Mouse (Mus musculus) stomach, embryonic 14.5 days (tissue): ENCODE measurements around the gene Per3. TPM values are rescaled to one million over a fixed set of nuclear protein-coding genes. Genes with fewer than 3 reads are reported as not detected.

Experiments used
- ATAC-seq: fragments of 200-750 bp; cut with Nextera tagmentation; 2 replicates; pipeline ENCODE4 v1.8.0; 2017; ENCODE audit warnings: low read depth, moderate TSS enrichment; ENCODE audit not compliant: insufficient number of reproducible peaks, insufficient read depth, low FRiP score
- H3K27ac ChIP-seq: fragments of 300-500 bp; sonication (generic); 2 replicates; pipeline ENCODE4 v1.5.1; 2014; ENCODE audit warnings: mild to moderate bottlenecking, low read length, moderate library complexity, mixed read lengths
- H3K27me3 ChIP-seq: fragments of 300-500 bp; sonication (generic); 2 replicates; pipeline ENCODE4 v1.6.1; 2014; ENCODE audit warnings: low read length, control low read depth, mixed read lengths; ENCODE audit not compliant: control insufficient read depth, insufficient read depth
- H3K36me3 ChIP-seq: fragments of 300-500 bp; sonication (generic); 2 replicates; pipeline ENCODE4 v1.6.1; 2014; ENCODE audit warnings: mild to moderate bottlenecking, control low read depth, low read length, moderate library complexity, mixed read lengths; ENCODE audit not compliant: control insufficient read depth, insufficient read depth
- H3K4me1 ChIP-seq: fragments of 300-500 bp; sonication (generic); 2 replicates; pipeline ENCODE4 v1.6.1; 2014; ENCODE audit warnings: low read length, control low read depth, mixed read lengths; ENCODE audit not compliant: control insufficient read depth, insufficient read depth
- H3K4me2 ChIP-seq: fragments of 300-500 bp; sonication (generic); replicated peaks from 2 replicates; pipeline ENCODE4 v1.6.1; 2014; ENCODE audit warnings: low read depth, low read length, control low read depth
- H3K4me3 ChIP-seq: fragments of 300-500 bp; sonication (generic); 2 replicates; pipeline ENCODE4 v1.5.1; 2014; ENCODE audit warnings: low read depth, low read length, control low read depth
- H3K9ac ChIP-seq: fragments of 300-500 bp; sonication (generic); replicated peaks from 2 replicates; pipeline ENCODE4 v1.6.1; 2014; ENCODE audit warnings: low read depth, mild to moderate bottlenecking, control low read depth, low read length, moderate library complexity, mixed read lengths
- H3K9me3 ChIP-seq: fragments of 300-500 bp; sonication (generic); 2 replicates; pipeline ENCODE4 v1.6.1; 2016; ENCODE audit warnings: low read depth, low read length, control low read depth; ENCODE audit not compliant: control insufficient read depth
- WGBS: fragments of 180-500 bp; shearing (Covaris S2); extraction: QIAGEN DNeasy Blood & Tissue Kit; methylation state at CpG from one replicate; pipeline ENCODE4 v1.1.7; 2014; 5-methylcytosine and 5-hydroxymethylcytosine counted together
- polyA plus RNA-seq: library from polyadenylated mRNA; unstranded; fragments of >200 nt; fragmentation: Nextera tagmentation; extraction: Ambion mirVana; gene quantifications from 2 replicates; pipeline ENCODE4 v1.2.1, GENCODE M21; 2014

Per3 gene
- polyA plus RNA-seq, 1 experiment from 2014 or later = 9.1 TPM

GRCm38 (mm10) chr4:150978156-150978910 is 66.1 kb downstream of the Per3 start:
- no peak overlapping the region for H3K27ac ChIP-seq

GRCm38 (mm10) chr4:150975145-150975544 is 69.3 kb downstream of the Per3 start:
- Histone ChIP-seq H3K36me3 (no peaks in the 10 kb centered on the region), H3K9ac (no peak overlapping the region), H3K27me3 (no peaks in the 10 kb centered on the region), H3K4me3 (no peak overlapping the region), H3K27ac (no peak overlapping the region), H3K4me2 (no peak overlapping the region), H3K9me3 (no peaks in the 10 kb centered on the region), H3K4me1 (no peaks in the 10 kb centered on the region)
- no peak for ATAC-seq
- 18% methylated on average over 1 of the region's 1 CpGs for WGBS

More at GRCm38 (mm10) chr4:150978156-150978910, 66.1 kb downstream of the Per3 start:
- 80% methylated on average over 21 of the region's 21 CpGs for WGBS
- Histone ChIP-seq H3K4me1 (no peaks in the 10 kb centered on the region), H3K27me3 (no peaks in the 10 kb centered on the region), H3K36me3 (no peaks in the 10 kb centered on the region), H3K9ac (no peak overlapping the region), H3K9me3 (no peaks in the 10 kb centered on the region), H3K4me3 (no peak overlapping the region), H3K4me2 (no peak overlapping the region)
- no peak for ATAC-seq

- Histone ChIP-seq H3K27ac (no peak overlapping the region), H3K4me1 (no peaks in the 10 kb centered on the region), H3K4me2 (no peak overlapping the region), H3K27me3 (no peaks in the 10 kb centered on the region), H3K9me3 (no peaks in the 10 kb centered on the region), H3K4me3 (no peak overlapping the region), H3K9ac (no peak overlapping the region), H3K36me3 (no peaks in the 10 kb centered on the region)
- WGBS = 78% methylated on average over 8 of the region's 8 CpGs
- no peak for ATAC-seq
These were observed 71.2 kb downstream of the Per3 start for GRCm38 (mm10) chr4:150973264-150973663.

- H3K9ac ChIP-seq = no peak overlapping the region
- WGBS = 83% methylated on average over 8 of the region's 8 CpGs
- H3K4me2 ChIP-seq = no peak overlapping the region
- H3K27me3 ChIP-seq = no peaks in the 10 kb centered on the region
- ATAC-seq = no peak
- H3K4me3 ChIP-seq = no peak overlapping the region
- no peaks in the 10 kb centered on the region for H3K36me3 ChIP-seq
- H3K27ac ChIP-seq = no peak overlapping the region
- H3K9me3 ChIP-seq = no peaks in the 10 kb centered on the region
- H3K4me1 ChIP-seq = no peaks in the 10 kb centered on the region
These were observed 75.5 kb downstream of the Per3 start for GRCm38 (mm10) chr4:150968956-150969355.

GRCm38 (mm10) chr4:150966556-150966955 is 77.9 kb downstream of the Per3 start:
- no peak for ATAC-seq
- Histone ChIP-seq H3K4me1 (no peaks in the 10 kb centered on the region), H3K36me3 (no peaks in the 10 kb centered on the region), H3K4me2 (no peak overlapping the region), H3K9me3 (no peaks in the 10 kb centered on the region), H3K4me3 (no peak overlapping the region), H3K27me3 (no peaks in the 10 kb centered on the region), H3K27ac (no peak overlapping the region), H3K9ac (no peak overlapping the region)
- 13% methylated on average over 7 of the region's 7 CpGs for WGBS

GRCm38 (mm10) chr4:150965555-150965951 is 78.9 kb downstream of the Per3 start:
- H3K36me3 ChIP-seq = no peaks in the 10 kb centered on the region
- 70% methylated on average over 11 of the region's 11 CpGs for WGBS
- no peaks in the 10 kb centered on the region for H3K9me3 ChIP-seq
- H3K4me3 ChIP-seq = no peak overlapping the region
- no peaks in the 10 kb centered on the region for H3K27me3 ChIP-seq
- no peak overlapping the region for H3K27ac ChIP-seq
- no peak overlapping the region for H3K9ac ChIP-seq
- H3K4me1 ChIP-seq = no peaks in the 10 kb centered on the region
- ATAC-seq = no peak
- no peak overlapping the region for H3K4me2 ChIP-seq

- no peaks in the 10 kb centered on the region for H3K36me3 ChIP-seq
- no peaks in the 10 kb centered on the region for H3K27me3 ChIP-seq
- WGBS = 11% methylated on average over 25 of the region's 25 CpGs
- H3K27ac ChIP-seq = no peak overlapping the region
- no peak overlapping the region for H3K4me3 ChIP-seq
- H3K9me3 ChIP-seq = no peaks in the 10 kb centered on the region
- no peaks in the 10 kb centered on the region for H3K4me1 ChIP-seq
- H3K4me2 ChIP-seq = peak overlapping the region; percentile 23
- no peak overlapping the region for H3K9ac ChIP-seq
- ATAC-seq = peak; percentile 66; the same call in 1 of the 2 replicates
These were observed 79.6 kb downstream of the Per3 start for GRCm38 (mm10) chr4:150964635-150965554.

GRCm38 (mm10) chr4:150963711-150964110 is 80.8 kb downstream of the Per3 start:
- Histone ChIP-seq H3K9me3 (no peaks in the 10 kb centered on the region), H3K36me3 (no peaks in the 10 kb centered on the region), H3K27me3 (no peaks in the 10 kb centered on the region), H3K27ac (no peak overlapping the region), H3K4me2 (no peak overlapping the region), H3K4me1 (no peaks in the 10 kb centered on the region), H3K4me3 (no peak overlapping the region), H3K9ac (no peak overlapping the region)
- ATAC-seq = no peak
- 70% methylated on average over 2 of the region's 2 CpGs for WGBS
